Mouse (Mus musculus) T-helper 1 cell (primary cell): ENCODE data around the gene Eml6.
"Not testable (repeated sequence)": the region's sequence is repeated elsewhere in the genome, so short reads cannot be mapped to it uniquely, and the experiment has no call there.

Experiments
- in situ Hi-C: fragments of 300-600 bp; cut with MboI, MseI; formaldehyde crosslinking; loops from one replicate; pipeline ENCODE4 v1.15.1; 2025; ENCODE audit warnings: high pct_unique_total_duplicates

Eml6 gene

GRCm38 (mm10) chr11:29861040-29861439, 164.8 kb downstream of the Eml6 start:
- in situ Hi-C loops: no loop called here

DNA sequence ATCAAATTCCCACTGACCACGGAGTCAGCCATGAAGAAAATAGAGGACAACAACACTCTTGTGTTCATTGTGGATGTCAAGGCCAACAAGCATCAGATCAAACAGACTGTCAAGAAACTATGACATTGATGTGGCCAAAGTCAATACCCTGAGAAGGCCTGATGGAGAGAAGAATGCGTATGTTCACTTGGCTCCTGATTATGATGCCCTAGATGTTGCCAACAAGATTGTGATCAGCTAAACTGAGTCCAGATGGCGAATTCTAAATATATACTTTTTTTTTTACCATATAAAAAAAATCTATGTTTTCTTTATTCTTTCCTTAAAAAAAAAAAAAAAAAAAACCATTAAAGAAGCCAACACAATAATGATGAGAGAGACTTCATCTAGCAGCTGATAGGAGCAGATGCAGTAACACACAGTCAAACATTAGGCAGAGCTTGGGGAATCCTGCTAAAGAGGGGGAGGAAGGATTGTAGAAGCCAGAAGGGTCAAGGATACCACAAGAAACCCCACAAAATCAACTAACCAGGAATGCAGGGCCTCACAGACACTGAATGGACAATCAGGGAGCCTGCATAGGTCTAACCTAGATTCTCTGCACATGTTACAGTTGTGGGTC, 185.1 kb downstream of the Eml6 start:
- in situ Hi-C loops: no loop called here

DNA sequence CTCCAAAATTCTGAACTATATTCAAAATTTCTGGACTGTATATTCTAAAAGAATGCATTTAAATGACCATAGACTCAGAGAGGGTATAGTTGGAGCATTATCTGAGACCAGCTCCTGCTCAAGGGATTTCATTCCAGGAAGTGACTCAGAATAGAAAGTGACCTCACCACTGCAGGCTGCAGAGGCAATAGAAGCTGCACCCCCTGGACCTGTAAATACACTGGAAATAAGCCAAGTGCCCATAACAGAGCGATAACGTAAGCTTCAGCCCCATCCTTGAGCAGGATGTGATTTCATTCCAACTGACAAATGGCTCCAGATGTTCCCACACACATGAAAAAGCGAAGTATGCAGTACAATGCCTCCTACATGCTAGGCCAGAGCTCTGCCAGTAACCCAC, 186.1 kb downstream of the Eml6 start:
- in situ Hi-C loops: no loop called here

GRCm38 (mm10) chr11:29837066-29837465, 188.8 kb downstream of the Eml6 start:
- in situ Hi-C loops: no loop called here

DNA sequence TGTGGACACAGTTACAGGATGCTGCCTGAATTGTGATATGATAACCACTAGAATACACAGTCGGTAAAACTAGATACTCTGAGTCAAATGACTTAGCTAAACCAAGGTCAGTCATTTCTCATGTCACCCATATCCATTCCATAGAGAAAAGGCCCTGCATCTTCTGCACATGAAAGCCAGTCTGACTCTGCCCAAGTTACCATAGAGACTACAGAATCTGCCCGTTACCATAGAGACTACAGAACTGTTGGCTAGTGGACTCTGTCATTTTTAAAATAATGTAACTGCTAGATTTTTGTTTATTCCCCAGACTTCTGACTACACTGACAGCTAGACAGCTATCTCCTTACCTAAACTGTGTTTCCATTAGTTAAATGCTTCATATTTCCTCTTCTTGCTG, 198.1 kb downstream of the Eml6 start:
- in situ Hi-C loops: no loop called here

DNA sequence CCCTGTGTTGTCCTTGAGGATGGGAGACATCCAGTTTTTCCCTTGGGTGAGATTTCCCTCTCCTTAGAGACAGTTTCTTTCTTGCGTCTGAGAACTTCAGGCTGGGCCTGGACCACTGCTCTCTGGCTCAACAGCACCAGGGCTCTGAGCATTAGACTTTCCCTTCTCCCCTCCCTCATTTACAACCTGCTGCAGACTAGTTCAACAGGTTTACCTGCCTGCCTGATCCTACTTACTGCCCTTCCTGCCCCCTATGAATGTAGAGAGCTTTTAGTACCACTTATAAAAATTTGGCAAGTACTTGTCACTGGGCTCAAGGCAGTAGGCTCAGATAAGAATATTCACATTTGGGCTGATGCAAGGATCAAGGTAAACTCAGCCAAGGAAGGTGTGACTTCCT, 199.8 kb downstream of the Eml6 start:
- in situ Hi-C loops: no loop called here

- in situ Hi-C loops: not testable (repeated sequence)
Measured at GRCm38 (mm10) chr11:29825271-29825718, 200.5 kb downstream of the Eml6 start, which contains the start of gene 4931440F15Rik. Gene 4931440F15Rik (minus strand): TSS chr11:29825668.

DNA sequence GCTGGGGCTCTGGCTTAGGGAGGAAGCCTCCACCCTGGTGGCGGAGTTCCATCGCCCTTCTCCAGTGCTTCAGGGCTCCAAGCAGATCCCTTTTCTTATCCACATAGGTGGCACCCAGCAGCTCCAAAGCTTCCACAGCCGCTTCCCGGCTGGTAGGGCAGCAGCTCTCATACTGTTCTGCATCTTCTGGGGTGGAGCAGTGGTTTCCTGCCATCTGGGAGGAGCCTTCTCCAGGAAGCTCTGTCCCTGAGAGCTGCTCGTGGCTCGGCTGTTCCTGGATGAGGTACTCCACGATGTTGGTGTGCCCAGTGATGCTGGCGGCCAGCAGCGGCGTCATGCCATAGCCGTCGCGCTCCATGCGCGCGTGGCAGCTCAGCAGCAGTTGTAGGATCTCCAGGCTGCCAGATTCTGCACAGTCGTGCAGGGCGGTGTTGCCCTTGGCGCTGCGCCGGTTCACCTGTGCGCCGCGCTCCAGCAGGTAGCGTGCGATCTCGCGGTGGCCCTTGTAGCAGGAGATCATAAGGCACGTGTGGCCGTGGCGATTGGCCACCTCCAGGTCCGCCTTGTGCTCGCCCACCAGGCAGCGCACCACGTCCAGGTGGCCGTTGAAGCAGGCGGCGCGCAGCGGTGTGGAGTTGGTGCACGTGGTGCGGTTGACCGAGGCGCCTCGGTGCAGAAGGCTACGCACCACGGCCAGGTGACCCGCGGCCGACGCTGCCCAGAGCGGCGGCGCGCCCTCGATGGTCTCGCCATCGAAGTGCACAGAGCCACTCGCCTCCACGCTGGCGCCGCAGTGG, 201.2 kb downstream of the Eml6 start:
- in situ Hi-C loops: loop anchor here (25.0 kb wide), 1 partner anchor 1163 kb away; the partner anchor contains the start of gene Chac2

- in situ Hi-C loops: loop anchor here (25.0 kb wide), 1 partner anchor 1164 kb away; the partner anchor contains the start of gene Chac2
Measured at GRCm38 (mm10) chr11:29823141-29823540, 202.7 kb downstream of the Eml6 start.

DNA sequence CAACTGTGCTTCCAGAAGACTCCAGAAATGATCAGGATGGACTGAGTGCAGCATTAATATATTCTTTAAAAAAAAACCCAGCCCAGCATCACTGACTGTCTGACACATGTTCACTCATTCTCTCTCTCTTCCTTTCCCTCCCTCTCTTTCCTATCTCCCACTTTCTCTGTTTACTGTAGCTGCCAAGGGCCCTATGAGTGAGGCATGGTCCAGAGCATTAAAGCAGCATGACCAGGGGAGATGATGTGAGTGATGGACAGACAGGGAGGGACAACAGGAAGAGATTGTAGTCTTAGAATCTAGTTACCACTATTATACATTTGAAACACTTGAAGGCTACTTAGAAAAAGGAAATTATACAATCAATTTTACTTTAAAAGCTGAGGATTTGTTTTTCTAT, 210.2 kb downstream of the Eml6 start:
- in situ Hi-C loops: loop anchor here (25.0 kb wide), 1 partner anchor 1172 kb away; the partner anchor contains the start of gene Chac2

DNA sequence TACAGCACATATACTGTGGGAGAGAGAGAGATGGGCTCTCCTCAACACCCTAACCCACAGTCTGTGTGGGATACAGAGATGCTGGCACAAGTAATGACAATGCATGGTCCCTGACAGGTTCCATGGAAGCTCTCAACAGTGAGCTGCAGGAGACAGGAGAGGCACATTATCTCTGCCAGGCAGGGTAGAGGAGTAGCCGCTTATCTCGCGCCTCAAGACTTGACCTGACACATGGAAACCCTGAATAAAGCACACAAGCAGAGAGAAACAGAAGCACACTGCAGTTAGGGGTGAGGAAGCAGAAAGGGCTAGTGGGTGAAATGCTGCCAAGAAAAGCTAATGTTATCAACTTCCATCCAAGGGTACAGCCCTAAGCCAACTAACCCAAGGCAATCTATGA, 210.6 kb downstream of the Eml6 start:
- in situ Hi-C loops: loop anchor here (25.0 kb wide), 1 partner anchor 1172 kb away; the partner anchor contains the start of gene Chac2

DNA sequence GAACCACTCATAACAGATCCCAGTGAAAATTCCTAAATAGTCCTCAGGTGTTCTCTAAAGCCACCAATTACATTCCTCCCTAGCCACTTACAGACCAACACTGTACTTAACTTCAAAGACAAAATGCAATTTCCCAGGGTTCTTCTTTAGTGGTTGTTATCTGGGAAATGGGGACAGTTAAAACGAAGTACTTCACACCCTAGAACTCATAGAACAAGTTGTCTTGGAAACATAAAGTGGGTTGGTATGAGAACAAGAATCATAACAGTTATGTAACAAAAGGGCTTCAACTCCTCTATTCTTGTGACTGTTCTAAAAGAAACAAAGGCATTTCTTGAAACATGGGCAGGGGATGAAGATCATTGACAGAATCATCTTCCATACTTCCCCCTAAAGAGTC, 212.6 kb downstream of the Eml6 start:
- in situ Hi-C loops: loop anchor here (25.0 kb wide), 1 partner anchor 1174 kb away; the partner anchor contains the start of gene Chac2

DNA sequence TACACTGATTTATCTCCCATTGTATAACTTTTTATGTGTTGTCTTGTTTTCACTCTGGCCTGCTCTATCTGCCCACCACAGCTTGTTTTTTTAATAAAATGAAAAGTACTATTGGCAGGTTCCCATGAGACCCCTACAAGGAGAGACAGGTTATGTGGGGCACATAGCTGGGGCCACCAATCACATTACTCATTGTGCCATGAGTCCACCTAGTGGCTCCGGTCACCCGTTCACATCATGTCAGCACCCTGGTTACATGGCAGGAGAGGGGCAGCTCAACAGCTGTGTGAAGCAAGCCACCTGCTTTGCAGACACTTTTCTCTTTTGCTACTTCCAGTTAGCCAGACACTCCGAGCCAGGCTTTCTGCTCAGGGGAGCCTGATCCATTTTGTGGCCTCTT, 213.4 kb downstream of the Eml6 start:
- in situ Hi-C loops: loop anchor here (25.0 kb wide), 1 partner anchor 1175 kb away; the partner anchor contains the start of gene Chac2

DNA sequence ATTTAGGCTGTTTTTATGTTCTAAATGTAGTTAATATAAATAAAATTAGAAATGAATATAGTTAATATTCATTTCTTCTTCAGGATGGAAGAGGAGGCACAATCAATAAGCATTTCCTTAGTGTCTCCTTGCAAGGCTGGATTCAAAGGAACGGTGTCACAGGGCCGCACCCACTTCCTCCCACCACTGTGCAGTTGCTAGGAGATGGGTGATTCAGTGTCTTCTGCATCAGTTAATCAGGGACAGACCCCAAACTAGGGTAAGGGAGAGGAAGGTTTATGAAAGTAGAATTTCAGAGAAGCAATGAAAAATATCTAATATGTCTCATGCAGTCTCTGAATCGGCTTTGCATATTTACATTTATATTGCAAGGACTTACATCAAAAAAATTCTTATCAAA, 215.5 kb downstream of the Eml6 start:
- in situ Hi-C loops: loop anchor here (25.0 kb wide), 1 partner anchor 1177 kb away; the partner anchor contains the start of gene Chac2

GRCm38 (mm10) chr11:29808981-29809589, 216.7 kb downstream of the Eml6 start:
- in situ Hi-C loops: loop anchor here (10.0 to 25.0 kb wide), 2 partner anchors 376 to 1178 kb away; partner anchors contain the start of gene Chac2

DNA sequence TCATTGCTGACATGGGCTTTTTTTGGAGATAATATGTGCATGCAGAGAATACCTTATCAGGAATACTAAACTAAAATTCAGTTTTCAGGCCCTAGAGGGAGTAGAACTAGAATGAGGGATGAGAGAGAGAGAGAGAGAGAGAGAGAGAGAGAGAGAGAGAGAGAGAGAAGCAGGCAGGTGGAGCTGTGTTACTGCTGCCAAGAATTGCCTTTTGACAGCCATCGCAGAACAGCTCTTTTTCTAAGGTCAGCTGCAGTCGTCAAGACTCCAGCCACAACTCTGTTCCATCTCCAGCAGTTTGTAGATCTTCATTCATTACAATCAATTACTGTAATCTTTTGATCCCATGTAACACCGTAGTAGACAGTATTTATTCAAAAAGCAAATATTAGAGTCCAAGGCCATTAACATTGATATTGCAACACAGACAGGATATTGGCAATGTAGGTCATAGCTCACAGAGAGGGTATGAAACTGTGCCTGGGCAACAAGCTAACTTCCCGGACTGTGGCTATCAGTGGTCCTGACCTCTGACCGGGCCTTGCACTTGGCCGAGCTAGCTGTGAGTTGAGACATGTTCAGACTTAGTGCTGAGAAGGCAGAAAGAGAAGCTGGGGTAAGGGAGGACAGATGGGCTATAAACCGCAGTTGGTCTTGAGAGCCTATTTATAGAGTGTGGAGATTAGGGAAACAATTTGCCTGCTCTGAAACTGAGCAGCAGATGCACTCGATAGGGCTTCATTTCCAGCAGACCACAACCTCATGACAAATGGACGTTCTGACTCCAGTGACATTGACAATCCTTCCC, 217.5 kb downstream of the Eml6 start:
- in situ Hi-C loops: loop anchor here (10.0 to 25.0 kb wide), 2 partner anchors 376 to 1179 kb away; partner anchors contain the start of gene Chac2

- in situ Hi-C loops: loop anchor here (10.0 to 25.0 kb wide), 2 partner anchors 377 to 1180 kb away; partner anchors contain the start of gene Chac2
Measured at GRCm38 (mm10) chr11:29807325-29807724, 218.5 kb downstream of the Eml6 start.

DNA sequence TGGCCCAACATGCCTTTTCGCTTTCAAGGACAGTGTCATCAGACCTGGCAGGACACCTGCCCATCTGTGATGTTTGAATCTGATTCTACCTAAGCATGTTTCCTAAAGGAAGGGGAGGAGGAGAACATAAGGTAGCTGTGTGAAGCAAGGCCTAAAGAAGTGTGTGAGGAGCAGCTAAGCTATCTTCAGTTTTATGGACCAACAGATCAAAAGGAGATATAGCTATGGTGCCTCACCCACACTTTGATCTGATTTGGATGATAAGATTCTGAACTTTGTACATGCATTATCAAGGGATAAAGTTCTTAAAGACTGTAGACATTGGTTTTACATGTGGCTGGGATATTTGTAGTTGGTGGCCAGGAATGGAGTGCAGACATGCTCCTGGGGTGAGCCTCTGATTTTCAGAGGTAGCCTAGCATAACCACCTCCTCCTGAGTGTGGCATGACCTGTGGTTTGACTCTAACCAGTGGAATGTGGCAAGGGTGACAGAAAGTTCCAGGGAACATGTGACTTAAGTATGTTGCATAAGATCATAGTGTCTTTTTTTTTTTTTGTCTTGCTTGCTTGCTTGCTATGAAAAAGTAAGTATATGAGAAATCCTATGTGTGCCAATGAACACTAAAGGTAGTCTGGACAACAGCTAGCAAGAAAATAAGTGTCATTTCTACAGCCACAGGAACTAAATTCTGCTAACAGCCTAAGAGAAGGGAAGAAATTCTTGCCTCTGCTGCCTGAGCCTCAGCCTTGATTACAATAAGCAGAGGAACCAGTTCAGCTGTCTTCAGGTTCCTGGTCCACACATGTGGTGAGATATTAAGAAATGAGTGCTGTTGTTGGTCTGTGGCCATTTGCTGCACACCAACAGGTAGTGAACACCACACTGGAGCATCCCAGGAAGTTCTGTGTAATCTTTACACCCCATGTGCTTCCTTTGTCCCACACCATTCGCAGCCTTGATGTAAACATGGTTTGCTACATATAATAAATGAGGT, 224.1 kb downstream of the Eml6 start:
- in situ Hi-C loops: loop anchor here (10.0 to 25.0 kb wide), 2 partner anchors 383 to 1186 kb away; partner anchors contain the start of gene Chac2

GRCm38 (mm10) chr11:29799839-29800238, 226.0 kb downstream of the Eml6 start:
- in situ Hi-C loops: loop anchor here (10.0 to 25.0 kb wide), 2 partner anchors 385 to 1187 kb away; partner anchors contain the start of gene Chac2
